In the genomic region with DNA sequence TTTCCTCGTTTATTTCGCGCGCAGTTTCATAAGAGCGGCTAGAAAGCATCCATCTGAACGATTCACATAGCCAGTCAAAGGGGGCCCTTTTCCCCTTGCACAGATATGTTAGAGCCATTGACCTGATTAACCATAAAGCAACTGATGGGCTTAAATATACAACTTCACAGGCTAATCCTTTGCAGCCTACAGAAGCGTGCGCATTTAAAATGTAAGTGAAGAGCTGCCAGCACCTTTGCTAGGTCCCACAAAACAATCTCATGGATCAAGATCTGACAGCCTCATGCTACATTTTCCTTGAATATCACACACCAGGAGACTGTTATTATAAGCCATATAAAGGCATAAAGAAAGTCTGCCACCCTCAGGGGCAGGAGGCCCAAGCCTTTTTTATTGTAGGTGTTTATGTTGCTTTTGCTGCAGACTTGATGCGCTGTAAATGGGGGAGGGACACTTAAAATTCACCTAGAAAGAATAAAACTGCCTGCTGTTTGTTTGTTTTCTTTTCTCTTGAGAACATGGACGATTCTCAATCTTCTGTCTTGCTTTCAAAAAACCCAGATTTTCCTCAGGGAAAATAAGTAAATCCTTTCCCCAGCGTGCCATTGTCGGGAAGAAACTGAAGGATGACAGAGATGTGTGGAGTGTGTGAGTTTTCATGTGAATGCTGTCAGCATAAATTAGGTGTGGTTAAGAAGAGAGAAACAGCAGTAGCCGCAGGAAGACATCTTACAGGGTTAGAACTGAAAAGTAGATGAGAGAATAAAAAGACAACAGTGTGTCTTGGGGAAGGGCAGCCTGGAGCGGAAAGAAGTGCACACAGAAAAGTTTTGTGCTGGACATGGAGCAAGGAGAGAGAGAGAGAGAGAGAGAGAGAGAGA, we compare ENCODE assay signal across 21 mouse cellular contexts.
DNase-seq lines count a peak whose midpoint lies in the region; ATAC-seq and TF ChIP-seq lines count a peak whose summit lies in the region.
"Had no signal": no experiment of that assay in that cellular context is flagged by ENCODE, and none has a peak within 500 bp of the region (broad histone marks: within the 10 kb centered on the region; RNA-seq: fewer than 3 reads in every experiment).

No protein-coding gene starts in this region.

- H3K36me3 ChIP-seq in kidney, embryonic 15.5 days, result no peaks in the 10 kb centered on the region
- H3K36me3 ChIP-seq in forebrain, embryonic 12.5 days (replicated peaks), result no peaks in the 10 kb centered on the region
- no peaks in the 10 kb centered on the region for H3K36me3 ChIP-seq in midbrain, embryonic 14.5 days (ENCODE audit: control insufficient read depth, insufficient read depth, low read length)
- H3K36me3 ChIP-seq in liver, postnatal 0 days (replicated peaks; ENCODE audit: insufficient read depth, low read length), result no peaks in the 10 kb centered on the region
- no peaks in the 10 kb centered on the region for H3K36me3 ChIP-seq in stomach, postnatal 0 days (ENCODE audit: control insufficient read depth, insufficient read depth, low read length)
- H3K36me3 ChIP-seq: G1E; lung, embryonic 15.5 days had no signal

- no peaks in the 10 kb centered on the region for H3K4me1 ChIP-seq in kidney, embryonic 15.5 days
- H3K4me1 ChIP-seq in forebrain, embryonic 12.5 days, result peaks cover 20% of the 10 kb centered on the region
- H3K4me1 ChIP-seq in midbrain, embryonic 14.5 days (ENCODE audit: control insufficient read depth, insufficient read depth, low read length), result no peaks in the 10 kb centered on the region
- H3K4me1 ChIP-seq in liver, postnatal 0 days (ENCODE audit: insufficient read depth), result no peaks in the 10 kb centered on the region
- H3K4me1 ChIP-seq in stomach, postnatal 0 days (replicated peaks; ENCODE audit: control insufficient read depth, insufficient read depth), result no peaks in the 10 kb centered on the region
- H3K4me1 ChIP-seq: lung, embryonic 15.5 days; megakaryocyte, embryonic 14.5 days had no signal

- H3K9me3 ChIP-seq in kidney, embryonic 15.5 days (replicated peaks), result no peaks in the 10 kb centered on the region
- H3K9me3 ChIP-seq in forebrain, embryonic 12.5 days, result no peaks in the 10 kb centered on the region
- no peaks in the 10 kb centered on the region for H3K9me3 ChIP-seq in midbrain, embryonic 14.5 days (ENCODE audit: control insufficient read depth, low read length)
- H3K9me3 ChIP-seq in liver, postnatal 0 days (ENCODE audit: low read length), result no peaks in the 10 kb centered on the region
- no peaks in the 10 kb centered on the region for H3K9me3 ChIP-seq in stomach, postnatal 0 days (ENCODE audit: control insufficient read depth, low read length)
- H3K9me3 ChIP-seq: G1E; lung, embryonic 15.5 days; megakaryocyte, embryonic 14.5 days had no signal

- 49% methylated on average over 14 of the region's 14 CpGs for WGBS in kidney, embryonic 15.5 days
- 28% methylated on average over 14 of the region's 14 CpGs for WGBS in forebrain, embryonic 12.5 days
- WGBS in midbrain, embryonic 14.5 days, result 19% methylated on average over 14 of the region's 14 CpGs
- 69% methylated on average over 14 of the region's 14 CpGs for WGBS in liver, postnatal 0 days (ENCODE audit: insufficient replicate concordance)
- 63% methylated on average over 14 of the region's 14 CpGs for WGBS in stomach, postnatal 0 days

- no peak overlapping the region for H3K27ac ChIP-seq in kidney, embryonic 15.5 days
- H3K27ac ChIP-seq in forebrain, embryonic 12.5 days, result peak overlapping the region; percentile 59; the same call in 1 of the 2 replicates
- no peak overlapping the region; the same call in 1 of the 2 replicates for H3K27ac ChIP-seq in midbrain, embryonic 14.5 days (replicated peaks; ENCODE audit: low read depth, low read length)
- H3K27ac ChIP-seq in liver, postnatal 0 days (ENCODE audit: low read depth), result no peak overlapping the region
- no peak overlapping the region for H3K27ac ChIP-seq in stomach, postnatal 0 days (replicated peaks)
- H3K27ac ChIP-seq: heart, adult 2 months; lung, embryonic 15.5 days had no signal

- TF ChIP-seq EP300 in liver, postnatal 0 days (IDR thresholded peaks at IDR 0.05; ENCODE audit: low read depth), result no peak
- TF ChIP-seq EP300 in stomach, postnatal 0 days (optimal IDR thresholded peaks at IDR 0.05), result no peak

- no peak for TF ChIP-seq CTCF in liver, postnatal 0 days (IDR thresholded peaks at IDR 0.05; ENCODE audit: low read depth)
- TF ChIP-seq CTCF in stomach, postnatal 0 days (IDR thresholded peaks at IDR 0.05; ENCODE audit: low read depth), result no peak

- 0 out of 2 replicates have a peak overlapping the region, but pooled peaks have one; percentile 21 for H3K4me2 ChIP-seq in kidney, embryonic 15.5 days
- H3K4me2 ChIP-seq in forebrain, embryonic 12.5 days, result peak overlapping the region; percentile 27
- peak overlapping the region; percentile 8; the same call in 1 of the 2 replicates for H3K4me2 ChIP-seq in midbrain, embryonic 14.5 days (ENCODE audit: low read length)
- no peak overlapping the region for H3K4me2 ChIP-seq in liver, postnatal 0 days (ENCODE audit: low read depth, low read length)
- no peak overlapping the region for H3K4me2 ChIP-seq in stomach, postnatal 0 days (replicated peaks; ENCODE audit: low read depth)
- H3K4me2 ChIP-seq: lung, embryonic 15.5 days had no signal

- H3K9ac ChIP-seq in kidney, embryonic 15.5 days, result no peak overlapping the region
- no peak overlapping the region for H3K9ac ChIP-seq in forebrain, embryonic 12.5 days
- H3K9ac ChIP-seq in midbrain, embryonic 14.5 days (replicated peaks; ENCODE audit: low read length), result no peak overlapping the region
- H3K9ac ChIP-seq in liver, postnatal 0 days (replicated peaks), result no peak overlapping the region
- no peak overlapping the region for H3K9ac ChIP-seq in stomach, postnatal 0 days (ENCODE audit: low read length)
- H3K9ac ChIP-seq: lung, embryonic 15.5 days had no signal

- H3K4me3 ChIP-seq in kidney, embryonic 15.5 days (replicated peaks), result no peak overlapping the region
- H3K4me3 ChIP-seq in forebrain, embryonic 12.5 days (replicated peaks), result no peak overlapping the region
- H3K4me3 ChIP-seq in midbrain, embryonic 14.5 days (replicated peaks; ENCODE audit: low read depth, low read length), result no peak overlapping the region
- H3K4me3 ChIP-seq in liver, postnatal 0 days (ENCODE audit: low read depth, low read length), result no peak overlapping the region
- H3K4me3 ChIP-seq in stomach, postnatal 0 days (ENCODE audit: low read depth, low read length), result no peak overlapping the region
- H3K4me3 ChIP-seq: erythroblast, embryonic 14.5 days; heart, adult 2 months; lung, embryonic 15.5 days; megakaryocyte, embryonic 14.5 days had no signal

- no peaks in the 10 kb centered on the region for H3K27me3 ChIP-seq in kidney, embryonic 15.5 days
- H3K27me3 ChIP-seq in forebrain, embryonic 12.5 days, result no peaks in the 10 kb centered on the region
- H3K27me3 ChIP-seq in midbrain, embryonic 14.5 days (ENCODE audit: control insufficient read depth, insufficient read depth, low read length), result no peaks in the 10 kb centered on the region
- H3K27me3 ChIP-seq in liver, postnatal 0 days (ENCODE audit: insufficient read depth, low read length), result no peaks in the 10 kb centered on the region
- H3K27me3 ChIP-seq in stomach, postnatal 0 days (ENCODE audit: control insufficient read depth, insufficient read depth, low read length), result no peaks in the 10 kb centered on the region
- H3K27me3 ChIP-seq: lung, embryonic 15.5 days; megakaryocyte, embryonic 14.5 days had no signal

- no peak for ATAC-seq in kidney, embryonic 15.5 days (replicated peaks; ENCODE audit: low FRiP score)
- ATAC-seq in forebrain, embryonic 12.5 days (ENCODE audit: low FRiP score), result peak; percentile 37; the same call in 1 of the 2 replicates
- ATAC-seq in midbrain, embryonic 14.5 days (ENCODE audit: low FRiP score, low TSS enrichment), result peak; percentile 54; the same call in 1 of the 2 replicates
- no peak for ATAC-seq in liver, postnatal 0 days
- no peak for ATAC-seq in stomach, postnatal 0 days (ENCODE audit: low FRiP score, low TSS enrichment)
- ATAC-seq: intestine, postnatal 0 days had no signal

- no peak for DNase-seq in kidney, postnatal 25 days
- peak; percentile 7 for DNase-seq in embryo, embryonic 11.5 days (ENCODE audit: low read depth, low spot score)
- DNase-seq in midbrain, embryonic 14.5 days, result peak; percentile 53
- DNase-seq in liver, postnatal 0 days, result no peak
- DNase-seq in cerebellum, postnatal 14 days, result no peak
- DNase-seq in stomach, postnatal 0 days (ENCODE audit: low spot score), result no peak
- DNase-seq: adrenal gland, postnatal 25 days; cerebellum, postnatal 36 days; heart, adult 2 months; heart, postnatal 14 days; kidney, postnatal 4 days; liver; right cerebral cortex, postnatal 14 days; thymus, adult 2 months had no signal

Comparison
In these comparisons a context has a peak if more than half of its experiments do, and no peak if none do; other contexts are left out.
1. ATAC-seq: peak in forebrain, embryonic 12.5 days (single experiment) and midbrain, embryonic 14.5 days (single experiment); none in kidney, embryonic 15.5 days (single experiment), liver, postnatal 0 days (single experiment) and stomach, postnatal 0 days (single experiment).
2. H3K4me2 ChIP-seq: peak in kidney, embryonic 15.5 days (single experiment), forebrain, embryonic 12.5 days (single experiment) and midbrain, embryonic 14.5 days (single experiment); none in liver, postnatal 0 days (single experiment) and stomach, postnatal 0 days (single experiment).
3. DNase-seq: peak in embryo, embryonic 11.5 days (single experiment) and midbrain, embryonic 14.5 days (single experiment); none in kidney, postnatal 25 days (0 of 2), liver, postnatal 0 days (single experiment), cerebellum, postnatal 14 days (0 of 2) and stomach, postnatal 0 days (single experiment).